Mouse (Mus musculus): Measurements from ENCODE around the gene Tmem240. TPM values are rescaled to one million over a fixed set of nuclear protein-coding genes. Genes with fewer than 3 reads are reported as not detected.
"Not testable (repeated sequence)": the region's sequence is repeated elsewhere in the genome, so short reads cannot be mapped to it uniquely, and the experiment has no call there.

Tmem240 gene
- total RNA-seq, 2 experiments from 2014 or later: 0.57 to 0.66 TPM

GRCm38 (mm10) chr4:155733267-155733666, 1.3 kb upstream of the Tmem240 start:
- no peak for DNase-seq
- intact Hi-C loops (cut with DNase I; ENCODE audit: low total_unique reads): no loop called here

GRCm38 (mm10) chr4:155734951-155735702, 527 bp downstream of the Tmem240 start:
- peak; percentile 58 for DNase-seq
- intact Hi-C loops (cut with DNase I; ENCODE audit: low total_unique reads): no loop called here

GRCm38 (mm10) chr4:155735788-155736187, 1.2 kb downstream of the Tmem240 start:
- intact Hi-C loops (cut with DNase I; ENCODE audit: low total_unique reads): no loop called here
- no peak for DNase-seq

- intact Hi-C loops (cut with DNase I; ENCODE audit: low total_unique reads): no loop called here
- no peak for DNase-seq
Observed at GRCm38 (mm10) chr4:155736421-155736820, 1.8 kb downstream of the Tmem240 start.

GRCm38 (mm10) chr4:155738262-155738661, 3.7 kb downstream of the Tmem240 start:
- intact Hi-C loops (cut with DNase I; ENCODE audit: low total_unique reads): no loop called here
- DNase-seq: no peak

GRCm38 (mm10) chr4:155739152-155739551, 4.6 kb downstream of the Tmem240 start:
- DNase-seq: no peak
- intact Hi-C loops (cut with DNase I; ENCODE audit: low total_unique reads): no loop called here

GRCm38 (mm10) chr4:155739741-155740636, 5.4 kb downstream of the Tmem240 start:
- no peak for DNase-seq
- intact Hi-C loops (cut with DNase I; ENCODE audit: low total_unique reads): no loop called here

GRCm38 (mm10) chr4:155740681-155741080, 6.1 kb downstream of the Tmem240 start:
- intact Hi-C loops (cut with DNase I; ENCODE audit: low total_unique reads); DNase-seq: not testable (repeated sequence)

- intact Hi-C loops (cut with DNase I; ENCODE audit: low total_unique reads): no loop called here
- no peak for DNase-seq
Observed at GRCm38 (mm10) chr4:155742684-155743083, 8.1 kb downstream of the Tmem240 start.

- DNase-seq: no peak
- intact Hi-C loops (cut with DNase I; ENCODE audit: low total_unique reads): no loop called here
Observed at GRCm38 (mm10) chr4:155744474-155744873, 9.9 kb downstream of the Tmem240 start.

GRCm38 (mm10) chr4:155745136-155745535, 10.5 kb downstream of the Tmem240 start:
- intact Hi-C loops (cut with DNase I; ENCODE audit: low total_unique reads): no loop called here
- no peak for DNase-seq

GRCm38 (mm10) chr4:155746036-155746548, 11.5 kb downstream of the Tmem240 start:
- intact Hi-C loops (cut with DNase I; ENCODE audit: low total_unique reads): no loop called here
- no peak for DNase-seq

GRCm38 (mm10) chr4:155746575-155747490, 12.2 kb downstream of the Tmem240 start:
- no peak for DNase-seq
- intact Hi-C loops (cut with DNase I; ENCODE audit: low total_unique reads): no loop called here

GRCm38 (mm10) chr4:155757011-155757410, 22.4 kb downstream of the Tmem240 start:
- intact Hi-C loops (cut with DNase I; ENCODE audit: low total_unique reads): loop anchor here (5.0 kb wide), 1 partner anchor 40 kb away; no protein-coding TSS in a partner anchor
- DNase-seq: no peak

GRCm38 (mm10) chr4:155759862-155760612, 25.4 kb downstream of the Tmem240 start:
- intact Hi-C loops (cut with DNase I; ENCODE audit: low total_unique reads): loop anchor here (5.0 kb wide), 1 partner anchor 37 kb away; no protein-coding TSS in a partner anchor
- no peak for DNase-seq

- intact Hi-C loops (cut with DNase I; ENCODE audit: low total_unique reads): no loop called here
- peak; percentile 97 for DNase-seq
Observed at GRCm38 (mm10) chr4:155760613-155761355, 26.2 kb downstream of the Tmem240 start, which contains the start of gene Atad3a. Gene Atad3a (minus strand): TSS chr4:155761093.

GRCm38 (mm10) chr4:155761356-155762099, 26.9 kb downstream of the Tmem240 start:
- no peak for DNase-seq
- intact Hi-C loops (cut with DNase I; ENCODE audit: low total_unique reads): no loop called here

Data from gastrocnemius, postnatal 14 days (tissue).